Mouse (Mus musculus): ENCODE measurements around the gene Pdcd7. TPM values are rescaled to one million over a fixed set of nuclear protein-coding genes. Genes with fewer than 3 reads are reported as not detected.

Pdcd7 gene
- total and polyA plus RNA-seq, 3 experiments, result 22.8 to 34.5 TPM; not detected in 1

DNA sequence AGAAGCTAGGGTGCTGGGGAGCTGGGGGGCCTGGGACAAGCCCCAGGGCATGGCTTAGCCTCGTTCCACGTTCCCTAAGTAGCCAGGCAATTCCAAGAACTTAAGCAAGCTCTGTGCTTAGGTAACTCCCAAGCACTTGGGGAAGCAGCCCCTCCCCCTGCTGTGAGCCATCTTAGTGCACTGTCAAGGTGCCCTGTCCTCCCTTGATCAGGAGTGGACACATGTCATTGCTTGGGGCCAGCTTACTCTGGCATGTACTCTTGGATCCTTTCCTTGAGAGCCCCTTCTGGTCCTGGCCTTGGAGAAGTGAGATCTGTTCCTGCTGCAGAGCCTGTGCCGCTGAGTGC lies 36.8 kb downstream of the Pdcd7 start:
- TF ChIP-seq SIN3A (IDR thresholded peaks at IDR 0.05; ENCODE audit: low read length), result no peak
- TF ChIP-seq ZKSCAN1 (IDR thresholded peaks at IDR 0.05; ENCODE audit: low read depth, low read length), result no peak
- no peak for TF ChIP-seq MAZ (IDR thresholded peaks at IDR 0.05; ENCODE audit: low read depth, low read length)
- no peak for TF ChIP-seq MEF2A (IDR thresholded peaks at IDR 0.05; ENCODE audit: extremely low read depth, insufficient replicate concordance, low read depth, low read length, poor library complexity, severe bottlenecking)
- TF ChIP-seq ZMIZ1 (IDR thresholded peaks at IDR 0.05; ENCODE audit: low read depth, low read length), result no peak
- no peak for TF ChIP-seq GATA1 (IDR thresholded peaks at IDR 0.05; ENCODE audit: low read depth, low read length)
- TF ChIP-seq NELFE (IDR thresholded peaks at IDR 0.05; ENCODE audit: low read depth, low read length), result no peak
- TF ChIP-seq POLR2AphosphoS2 (IDR thresholded peaks at IDR 0.05; ENCODE audit: low read length), result no peak
- no peaks in the 10 kb centered on the region for H3K4me1 ChIP-seq (ENCODE audit: control insufficient read depth in 1 of 2, insufficient read depth in 2 of 2, low read length in 2 of 2)
- no peaks in the 10 kb centered on the region for H3K79me2 ChIP-seq (ENCODE audit: control insufficient read depth, insufficient read depth, low read length, poor library complexity)
- no peak for DNase-seq (ENCODE audit: low read depth, low spot score)
- no peaks in the 10 kb centered on the region for H3K27me3 ChIP-seq (ENCODE audit: control insufficient read depth in 1 of 2, insufficient read depth in 2 of 2, low read length in 2 of 2)
- H3K9me3 ChIP-seq (replicated peaks; ENCODE audit: insufficient read depth, low read length), result no peaks in the 10 kb centered on the region
- no peaks in the 10 kb centered on the region for H3K36me3 ChIP-seq (ENCODE audit: control insufficient read depth in 1 of 2, insufficient read depth in 2 of 2, low read length in 2 of 2)
- no peak overlapping the region for H3K4me3 ChIP-seq (ENCODE audit: control insufficient read depth in 1 of 2, insufficient read depth in 1 of 2, low read depth in 2 of 2, low read length in 2 of 2)
- no peak overlapping the region for H3K9ac ChIP-seq (ENCODE audit: control insufficient read depth, low read depth, low read length, poor library complexity, severe bottlenecking)
- H3K27ac ChIP-seq (ENCODE audit: control insufficient read depth, low read depth, low read length), result no peak overlapping the region

DNA sequence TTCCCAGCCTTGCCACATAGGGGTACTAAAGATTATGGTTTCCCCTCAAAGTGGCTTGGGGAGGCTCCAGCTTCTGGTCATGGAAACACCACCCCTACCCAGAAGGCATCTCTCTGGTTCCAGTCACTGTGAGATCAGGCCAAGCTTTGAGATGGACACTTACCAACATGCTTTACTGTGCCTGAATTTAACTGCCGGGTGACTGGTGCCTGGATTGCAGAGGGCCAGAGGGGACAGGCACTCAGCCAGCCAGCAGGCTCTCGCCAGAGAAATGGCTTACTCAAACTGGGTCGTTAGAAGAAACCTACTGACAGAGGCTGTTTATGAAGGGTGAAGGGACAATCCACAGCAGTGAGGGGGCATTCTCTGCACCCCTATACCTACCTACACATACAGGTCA lies 38.4 kb downstream of the Pdcd7 start:
- TF ChIP-seq JUND (IDR thresholded peaks at IDR 0.05; ENCODE audit: low read depth, low read length) (no peak), NRF1 (IDR thresholded peaks at IDR 0.05; ENCODE audit: insufficient read depth, low read depth, low read length, poor library complexity, severe bottlenecking) (no peak), MYB (IDR thresholded peaks at IDR 0.05; ENCODE audit: low read depth, low read length) (no peak), ZC3H11A (IDR thresholded peaks at IDR 0.05; ENCODE audit: low read depth, low read length) (no peak), SIN3A (IDR thresholded peaks at IDR 0.05; ENCODE audit: low read length) (no peak), MAX (IDR thresholded peaks at IDR 0.05; ENCODE audit: low read length) (no peak), MAZ (IDR thresholded peaks at IDR 0.05; ENCODE audit: low read depth, low read length) (no peak), UBTF (IDR thresholded peaks at IDR 0.05; ENCODE audit: borderline replicate concordance, insufficient read depth, low read depth, low read length) (no peak), ELF1 (IDR thresholded peaks at IDR 0.05; ENCODE audit: low read depth, low read length) (no peak), EP300 (IDR thresholded peaks at IDR 0.05; ENCODE audit: low read depth in 1 of 2, low read length in 2 of 2) (no peak), CTCF (IDR thresholded peaks at IDR 0.05 in 2 of 3, conservative IDR thresholded peaks at IDR 0.05 in 1 of 3; ENCODE audit: control insufficient read depth in 1 of 3, insufficient read depth in 1 of 3, low read depth in 2 of 3, low read length in 3 of 3, poor library complexity in 1 of 3, severe bottlenecking in 1 of 3) (no peak), MXI1 (IDR thresholded peaks at IDR 0.05; ENCODE audit: low read depth, low read length) (no peak), BHLHE40 (IDR thresholded peaks at IDR 0.05; ENCODE audit: borderline replicate concordance, low read depth, low read length) (no peak), MYC (IDR thresholded peaks at IDR 0.05; ENCODE audit: low read depth, low read length) (no peak), HCFC1 (IDR thresholded peaks at IDR 0.05; ENCODE audit: low read depth, low read length) (no peak), CHD2 (IDR thresholded peaks at IDR 0.05; ENCODE audit: low read length) (no peak), NELFE (IDR thresholded peaks at IDR 0.05; ENCODE audit: low read depth, low read length) (no peak), E2F4 (IDR thresholded peaks at IDR 0.05; ENCODE audit: borderline replicate concordance, low read depth, low read length) (no peak)
- H3K27me3 ChIP-seq (ENCODE audit: control insufficient read depth in 1 of 2, insufficient read depth in 2 of 2, low read length in 2 of 2), result no peaks in the 10 kb centered on the region

More for the DNA sequence above, 38.4 kb downstream of the Pdcd7 start:
- no peaks in the 10 kb centered on the region for H3K79me2 ChIP-seq (ENCODE audit: control insufficient read depth, insufficient read depth, low read length, poor library complexity)
- DNase-seq (ENCODE audit: low read depth, low spot score), result no peak
- H3K4me1 ChIP-seq (ENCODE audit: control insufficient read depth in 1 of 2, insufficient read depth in 2 of 2, low read length in 2 of 2), result no peaks in the 10 kb centered on the region
- H3K36me3 ChIP-seq (ENCODE audit: control insufficient read depth in 1 of 2, insufficient read depth in 2 of 2, low read length in 2 of 2), result no peaks in the 10 kb centered on the region
- H3K9me3 ChIP-seq (replicated peaks; ENCODE audit: insufficient read depth, low read length), result no peaks in the 10 kb centered on the region
- H3K27ac ChIP-seq (ENCODE audit: control insufficient read depth, low read depth, low read length), result no peak overlapping the region
- no peak overlapping the region for H3K4me3 ChIP-seq (ENCODE audit: control insufficient read depth in 1 of 2, insufficient read depth in 1 of 2, low read depth in 2 of 2, low read length in 2 of 2)
- no peak overlapping the region for H3K9ac ChIP-seq (ENCODE audit: control insufficient read depth, low read depth, low read length, poor library complexity, severe bottlenecking)
